In the genomic region with DNA sequence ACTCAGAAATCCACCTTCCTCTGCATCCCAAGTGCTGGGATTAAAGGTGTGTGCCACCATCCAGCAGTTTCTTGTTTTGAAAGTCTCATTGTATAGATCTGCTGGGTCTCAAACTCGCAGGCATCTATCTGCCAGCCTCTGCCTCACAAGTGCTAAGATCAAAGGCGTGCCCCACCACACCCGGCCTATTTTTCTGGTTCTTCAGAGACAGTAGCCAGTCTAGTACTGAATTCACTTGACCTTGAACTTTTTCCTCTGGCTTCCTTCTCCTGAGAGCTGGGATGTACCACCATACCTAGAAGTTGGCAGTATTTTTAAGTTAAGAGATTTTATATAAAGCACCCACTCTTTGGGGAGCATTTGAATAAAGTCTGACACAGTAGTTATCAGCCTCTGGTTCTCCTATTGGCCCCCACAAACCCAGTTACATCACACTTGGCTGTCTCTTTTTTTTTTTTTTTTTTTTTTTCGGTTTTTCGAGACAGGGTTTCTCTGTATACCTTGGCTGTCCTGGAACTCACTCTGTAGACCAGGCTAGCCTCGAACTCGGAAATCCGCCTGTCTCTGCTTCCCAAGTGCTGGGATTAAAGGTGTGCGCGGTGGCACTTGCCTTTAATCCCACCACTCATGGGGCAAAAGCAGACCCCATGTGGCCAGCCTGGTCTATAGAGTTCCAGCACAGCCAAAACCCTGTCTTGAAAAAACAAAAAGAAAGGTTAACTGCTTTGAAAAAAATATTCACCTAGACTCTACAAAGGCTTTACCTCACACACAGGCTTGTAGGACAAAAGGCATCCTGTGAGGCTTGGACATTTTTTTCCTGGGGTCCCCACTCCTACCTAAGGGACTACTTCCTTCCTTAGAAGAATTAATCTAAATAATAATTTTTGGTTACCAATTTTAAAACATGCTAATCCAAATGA, we compare ENCODE assay signal across 8 mouse cellular contexts. TPM values are rescaled to one million over a fixed set of nuclear protein-coding genes. Genes with fewer than 3 reads are reported as not detected.
A peak's percentile ranks its signal among the peaks of the same experiment; 100 is the strongest.
DNase-seq lines count a peak whose midpoint lies in the region; ATAC-seq and TF ChIP-seq lines count a peak whose summit lies in the region.

No protein-coding gene starts in this region.

- H3K4me3 ChIP-seq in heart, embryonic 13.5 days, result peak overlapping the region; percentile 87
- H3K4me3 ChIP-seq in MEL (ENCODE audit: control insufficient read depth in 1 of 2, insufficient read depth in 1 of 2, low read depth in 2 of 2, low read length in 2 of 2), result peak overlapping the region; percentile 62 to 69
- peak overlapping the region; percentile 84 for H3K4me3 ChIP-seq in forebrain, embryonic 12.5 days (replicated peaks)
- peak overlapping the region; percentile 80 for H3K4me3 ChIP-seq in liver, embryonic 12.5 days

- peaks cover 18% of the 10 kb centered on the region for H3K79me2 ChIP-seq in MEL (ENCODE audit: control insufficient read depth, insufficient read depth, low read length, poor library complexity)

- no peak for TF ChIP-seq CTCF in MEL (IDR thresholded peaks at IDR 0.05 in 2 of 3, conservative IDR thresholded peaks at IDR 0.05 in 1 of 3; ENCODE audit: control insufficient read depth in 1 of 3, insufficient read depth in 1 of 3, low read depth in 2 of 3, low read length in 3 of 3, poor library complexity in 1 of 3, severe bottlenecking in 1 of 3)

- TF ChIP-seq RAD21 in MEL (IDR thresholded peaks at IDR 0.05; ENCODE audit: low read depth, low read length), result no peak

- peak overlapping the region; percentile 70 for H3K27ac ChIP-seq in heart, embryonic 13.5 days (replicated peaks)
- peak overlapping the region; percentile 95 for H3K27ac ChIP-seq in MEL (ENCODE audit: control insufficient read depth, low read depth, low read length)
- peak overlapping the region; percentile 73 for H3K27ac ChIP-seq in forebrain, embryonic 12.5 days
- peak overlapping the region; percentile 94 for H3K27ac ChIP-seq in liver, embryonic 12.5 days

- H3K4me1 ChIP-seq in heart, embryonic 13.5 days, result peaks cover 16% of the 10 kb centered on the region
- peaks cover 10 to 23% of the 10 kb centered on the region in 2 experiments; a peak in 3 of 4 replicates for H3K4me1 ChIP-seq in MEL (ENCODE audit: control insufficient read depth in 1 of 2, insufficient read depth in 2 of 2, low read length in 2 of 2)
- peaks cover 11% of the 10 kb centered on the region for H3K4me1 ChIP-seq in forebrain, embryonic 12.5 days
- peaks cover 39% of the 10 kb centered on the region for H3K4me1 ChIP-seq in liver, embryonic 12.5 days

- no peak for DNase-seq in heart, adult 8-10 months (ENCODE audit: low spot score)
- peak; percentile 86 for DNase-seq in MEL (ENCODE audit: low read depth, low spot score)
- DNase-seq in gastrocnemius, postnatal 10 days, result no peak
- DNase-seq in T-cell, adult 2 months (ENCODE audit: low spot score), result no peak

- peak overlapping the region; percentile 75 for H3K4me2 ChIP-seq in heart, embryonic 13.5 days
- peak overlapping the region; percentile 56 for H3K4me2 ChIP-seq in forebrain, embryonic 12.5 days
- H3K4me2 ChIP-seq in liver, embryonic 12.5 days, result peak overlapping the region; percentile 68

- H3K36me3 ChIP-seq in heart, embryonic 13.5 days, result peaks cover 26% of the 10 kb centered on the region
- peaks cover 10 to 27% of the 10 kb centered on the region in 2 experiments for H3K36me3 ChIP-seq in MEL (ENCODE audit: control insufficient read depth in 1 of 2, insufficient read depth in 2 of 2, low read length in 2 of 2)
- H3K36me3 ChIP-seq in forebrain, embryonic 12.5 days (replicated peaks), result peaks cover 20% of the 10 kb centered on the region
- H3K36me3 ChIP-seq in liver, embryonic 12.5 days, result peaks cover 27% of the 10 kb centered on the region

- WGBS in heart, embryonic 13.5 days, result 71% methylated on average over 10 of the region's 10 CpGs
- WGBS in forebrain, embryonic 12.5 days, result 89% methylated on average over 10 of the region's 10 CpGs
- WGBS in liver, embryonic 12.5 days (ENCODE audit: insufficient replicate concordance), result 49% methylated on average over 10 of the region's 10 CpGs

- ATAC-seq in heart, embryonic 13.5 days (ENCODE audit: extremely low read depth, insufficient number of reproducible peaks, low FRiP score, low TSS enrichment), result no peak
- peak; percentile 0; the same call in 1 of the 2 replicates for ATAC-seq in forebrain, embryonic 12.5 days (ENCODE audit: low FRiP score)
- peak; percentile 28; the same call in 1 of the 2 replicates for ATAC-seq in liver, embryonic 12.5 days
- no peak for ATAC-seq in megakaryocyte-erythroid progenitor cell, adult 5-6 weeks (replicated peaks; ENCODE audit: low FRiP score, low TSS enrichment, poor library complexity, severe bottlenecking)

- no peaks in the 10 kb centered on the region for H3K27me3 ChIP-seq in heart, embryonic 13.5 days (replicated peaks)
- no peaks in the 10 kb centered on the region for H3K27me3 ChIP-seq in MEL (ENCODE audit: control insufficient read depth in 1 of 2, insufficient read depth in 2 of 2, low read length in 2 of 2)
- H3K27me3 ChIP-seq in forebrain, embryonic 12.5 days, result no peaks in the 10 kb centered on the region
- H3K27me3 ChIP-seq in liver, embryonic 12.5 days (replicated peaks), result no peaks in the 10 kb centered on the region

- no peaks in the 10 kb centered on the region for H3K9me3 ChIP-seq in heart, embryonic 13.5 days
- no peaks in the 10 kb centered on the region for H3K9me3 ChIP-seq in MEL (replicated peaks; ENCODE audit: insufficient read depth, low read length)
- no peaks in the 10 kb centered on the region for H3K9me3 ChIP-seq in forebrain, embryonic 12.5 days
- H3K9me3 ChIP-seq in liver, embryonic 12.5 days (replicated peaks), result no peaks in the 10 kb centered on the region

- TF ChIP-seq EP300 in MEL (IDR thresholded peaks at IDR 0.05; ENCODE audit: low read depth in 1 of 2, low read length in 2 of 2), result no peak; a peak in 1 of 4 replicates

- TF ChIP-seq POLR2A in MEL (IDR thresholded peaks at IDR 0.05; ENCODE audit: control insufficient read depth in 1 of 2, insufficient read depth in 1 of 2, low read depth in 1 of 2, low read length in 2 of 2, poor library complexity in 1 of 2), result peak; percentile 4 to 21; a peak in 1 of 4 replicates

- H3K9ac ChIP-seq in heart, embryonic 13.5 days, result no peak overlapping the region
- peak overlapping the region; percentile 85 for H3K9ac ChIP-seq in MEL (ENCODE audit: control insufficient read depth, low read depth, low read length, poor library complexity, severe bottlenecking)
- H3K9ac ChIP-seq in forebrain, embryonic 12.5 days, result no peak overlapping the region
- peak overlapping the region; percentile 68 for H3K9ac ChIP-seq in liver, embryonic 12.5 days

RNA-seq across cellular contexts. Expression of a gene that starts 0.9 kb away (rescaled TPM):
- polyA plus RNA-seq in heart, embryonic 13.5 days (2015; fragmentation: Nextera tagmentation; extraction: Ambion mirVana), result 1,570 and 1,681 TPM in 2 replicates
- 1,000 to 10,000 TPM; 1,527 to 1,967 (median 1,680) TPM for total RNA-seq in heart, adult 8-10 months (2022)
- total RNA-seq in MEL (2012; rRNA removed), result 320 and 383 TPM in 2 replicates
- 100 to 1,000 TPM; 289 to 926 TPM for polyA plus RNA-seq in MEL (2012; ENCODE audit: insufficient read depth in 1 of 2, insufficient read length in 2 of 2, low read depth in 1 of 2, low replicate concordance in 2 of 2, missing spikeins in 1 of 2)
- 1,544 and 1,585 TPM in 2 replicates for polyA plus RNA-seq in forebrain, embryonic 12.5 days (2016; fragmentation: Nextera tagmentation; extraction: Ambion mirVana)
- 1,823 and 1,858 TPM in 2 replicates for polyA plus RNA-seq in liver, embryonic 12.5 days (2016; fragmentation: Nextera tagmentation; extraction: Ambion mirVana)
- 1,051 and 1,260 TPM in 2 replicates for total RNA-seq in megakaryocyte-erythroid progenitor cell, adult 5-6 weeks (2014; fragmentation: Nextera tagmentation)
- total RNA-seq in megakaryocyte-erythroid progenitor cell, adult 5-6 weeks (2017), result 170 and 204 TPM in 2 replicates
- 100 to 1,000 TPM; 838 to 840 TPM for total RNA-seq in gastrocnemius, postnatal 10 days (2021)

RNA-seq across cellular contexts. Expression of a gene that starts 15.4 kb away (rescaled TPM):
- not detected in 2 replicates for polyA plus RNA-seq in heart, embryonic 13.5 days (2015; fragmentation: Nextera tagmentation; extraction: Ambion mirVana)
- not detected for total RNA-seq in heart, adult 8-10 months (2022)
- not detected in 2 replicates for total RNA-seq in MEL (2012; rRNA removed)
- polyA plus RNA-seq in MEL (2012; ENCODE audit: insufficient read depth in 1 of 2, insufficient read length in 2 of 2, low read depth in 1 of 2, low replicate concordance in 2 of 2, missing spikeins in 1 of 2), result not detected
- 1.1 TPM in 1 of 2 replicates, not detected in the other for polyA plus RNA-seq in forebrain, embryonic 12.5 days (2016; fragmentation: Nextera tagmentation; extraction: Ambion mirVana)
- polyA plus RNA-seq in liver, embryonic 12.5 days (2016; fragmentation: Nextera tagmentation; extraction: Ambion mirVana), result not detected in 2 replicates
- not detected in 2 replicates for total RNA-seq in megakaryocyte-erythroid progenitor cell, adult 5-6 weeks (2014; fragmentation: Nextera tagmentation)
- not detected in 2 replicates for total RNA-seq in megakaryocyte-erythroid progenitor cell, adult 5-6 weeks (2017)
- not detected for total RNA-seq in gastrocnemius, postnatal 10 days (2021)

RNA-seq across cellular contexts. Expression of a gene that starts 37.1 kb away (rescaled TPM):
- 8.0 and 9.3 TPM in 2 replicates for polyA plus RNA-seq in heart, embryonic 13.5 days (2015; fragmentation: Nextera tagmentation; extraction: Ambion mirVana)
- 1 to 10 TPM; 1.0 to 2.5 (median 2.0) TPM for total RNA-seq in heart, adult 8-10 months (2022)
- total RNA-seq in MEL (2012; rRNA removed), result 6.6 and 10.9 TPM in 2 replicates
- polyA plus RNA-seq in MEL (2012; ENCODE audit: insufficient read depth in 1 of 2, insufficient read length in 2 of 2, low read depth in 1 of 2, low replicate concordance in 2 of 2, missing spikeins in 1 of 2), result 10 to 100 TPM in 1 of 2 experiments, not detected in 1; 34.8 TPM
- 96.3 and 116 TPM in 2 replicates for polyA plus RNA-seq in forebrain, embryonic 12.5 days (2016; fragmentation: Nextera tagmentation; extraction: Ambion mirVana)
- polyA plus RNA-seq in liver, embryonic 12.5 days (2016; fragmentation: Nextera tagmentation; extraction: Ambion mirVana), result 0.43 and 0.47 TPM in 2 replicates
- total RNA-seq in megakaryocyte-erythroid progenitor cell, adult 5-6 weeks (2014; fragmentation: Nextera tagmentation), result not detected in 2 replicates
- not detected in 2 replicates for total RNA-seq in megakaryocyte-erythroid progenitor cell, adult 5-6 weeks (2017)
- total RNA-seq in gastrocnemius, postnatal 10 days (2021), result 1 to 10 TPM in 1 of 2 experiments, under 1 TPM in 1; 0.73 to 1.3 TPM

RNA-seq across cellular contexts. Expression of a gene that starts 49.1 kb away (rescaled TPM):
- polyA plus RNA-seq in heart, embryonic 13.5 days (2015; fragmentation: Nextera tagmentation; extraction: Ambion mirVana), result not detected in 2 replicates
- total RNA-seq in heart, adult 8-10 months (2022), result not detected
- total RNA-seq in MEL (2012; rRNA removed), result not detected in 2 replicates
- not detected for polyA plus RNA-seq in MEL (2012; ENCODE audit: insufficient read depth in 1 of 2, insufficient read length in 2 of 2, low read depth in 1 of 2, low replicate concordance in 2 of 2, missing spikeins in 1 of 2)
- not detected in 2 replicates for polyA plus RNA-seq in forebrain, embryonic 12.5 days (2016; fragmentation: Nextera tagmentation; extraction: Ambion mirVana)
- not detected in 2 replicates for polyA plus RNA-seq in liver, embryonic 12.5 days (2016; fragmentation: Nextera tagmentation; extraction: Ambion mirVana)
- total RNA-seq in megakaryocyte-erythroid progenitor cell, adult 5-6 weeks (2014; fragmentation: Nextera tagmentation), result not detected in 2 replicates
- not detected in 2 replicates for total RNA-seq in megakaryocyte-erythroid progenitor cell, adult 5-6 weeks (2017)
- total RNA-seq in gastrocnemius, postnatal 10 days (2021), result not detected

RNA-seq across cellular contexts. Expression of a gene that starts 58.0 kb away (rescaled TPM):
- polyA plus RNA-seq in heart, embryonic 13.5 days (2015; fragmentation: Nextera tagmentation; extraction: Ambion mirVana), result 2.3 and 3.0 TPM in 2 replicates
- total RNA-seq in heart, adult 8-10 months (2022), result not detected
- not detected in 2 replicates for total RNA-seq in MEL (2012; rRNA removed)
- not detected for polyA plus RNA-seq in MEL (2012; ENCODE audit: insufficient read depth in 1 of 2, insufficient read length in 2 of 2, low read depth in 1 of 2, low replicate concordance in 2 of 2, missing spikeins in 1 of 2)
- 0.51 and 0.91 TPM in 2 replicates for polyA plus RNA-seq in forebrain, embryonic 12.5 days (2016; fragmentation: Nextera tagmentation; extraction: Ambion mirVana)
- 0.27 and 0.30 TPM in 2 replicates for polyA plus RNA-seq in liver, embryonic 12.5 days (2016; fragmentation: Nextera tagmentation; extraction: Ambion mirVana)
- not detected in 2 replicates for total RNA-seq in megakaryocyte-erythroid progenitor cell, adult 5-6 weeks (2014; fragmentation: Nextera tagmentation)
- total RNA-seq in megakaryocyte-erythroid progenitor cell, adult 5-6 weeks (2017), result not detected in 2 replicates
- total RNA-seq in gastrocnemius, postnatal 10 days (2021), result under 1 TPM in 1 of 2 experiments, not detected in 1; 0.14 TPM

Comparison
In these comparisons a context has a peak if more than half of its experiments do, and no peak if none do; other contexts are left out.
1. ATAC-seq: peak in forebrain, embryonic 12.5 days (single experiment) and liver, embryonic 12.5 days (single experiment); none in heart, embryonic 13.5 days (single experiment) and megakaryocyte-erythroid progenitor cell, adult 5-6 weeks (single experiment).
2. H3K9ac ChIP-seq: peak in MEL (single experiment) and liver, embryonic 12.5 days (single experiment); none in heart, embryonic 13.5 days (single experiment) and forebrain, embryonic 12.5 days (single experiment).
3. Peak in every context shown above with its lines, with median percentiles within 50 percentile points of each other: H3K27ac ChIP-seq, H3K4me2 ChIP-seq and H3K4me3 ChIP-seq.